Mouse (Mus musculus) activated CD4-positive, CD25-positive, alpha-beta regulatory T cell (primary cell): ENCODE data around the gene Cd52. TPM values are rescaled to one million over a fixed set of nuclear protein-coding genes. Genes with fewer than 3 reads are reported as not detected.

ENCODE experiments used
- polyA plus RNA-seq, 2 experiments: library from polyadenylated mRNA; unstranded; fragments of 100-300 nt; shearing (Covaris generic); gene quantifications; one replicate each; pipeline ENCODE4 v1.2.1; 2017

The Cd52 gene
- 1,000 to 10,000 TPM; 3,692 to 4,204 TPM for polyA plus RNA-seq

DNA sequence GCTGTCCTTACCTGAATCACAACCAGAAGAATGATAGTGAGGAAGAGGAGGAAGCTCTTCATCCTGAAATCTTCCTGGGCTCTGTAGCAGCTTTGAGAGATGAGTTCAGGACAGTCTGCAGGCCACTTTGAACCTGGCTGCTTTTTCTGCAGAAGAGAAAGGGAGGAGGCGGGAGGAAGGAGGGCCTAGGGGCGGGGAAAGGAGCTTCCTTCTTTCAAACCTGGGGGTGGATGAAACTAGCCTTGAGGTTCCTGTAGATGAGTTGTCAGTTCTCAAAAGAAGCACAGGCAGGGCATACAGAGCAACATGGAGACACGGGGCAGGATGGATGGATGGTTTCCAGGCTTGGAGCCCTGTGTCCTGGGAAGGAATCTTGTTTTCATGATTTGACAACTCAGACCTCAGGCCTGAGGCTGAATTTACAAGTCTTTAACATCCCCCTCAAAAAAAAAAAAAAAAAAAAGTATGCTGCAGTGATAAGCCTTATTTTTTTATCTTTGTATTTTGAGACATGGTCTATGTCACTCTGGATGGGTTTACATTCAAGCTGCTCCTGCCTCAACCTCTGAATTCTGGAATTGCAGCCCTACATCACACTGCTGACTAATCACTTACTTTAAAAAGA, at the start of gene Cd52:
TSS of gene Cd52 (minus strand) at position 160 of the 625 bp plus-strand sequence.

DNA sequence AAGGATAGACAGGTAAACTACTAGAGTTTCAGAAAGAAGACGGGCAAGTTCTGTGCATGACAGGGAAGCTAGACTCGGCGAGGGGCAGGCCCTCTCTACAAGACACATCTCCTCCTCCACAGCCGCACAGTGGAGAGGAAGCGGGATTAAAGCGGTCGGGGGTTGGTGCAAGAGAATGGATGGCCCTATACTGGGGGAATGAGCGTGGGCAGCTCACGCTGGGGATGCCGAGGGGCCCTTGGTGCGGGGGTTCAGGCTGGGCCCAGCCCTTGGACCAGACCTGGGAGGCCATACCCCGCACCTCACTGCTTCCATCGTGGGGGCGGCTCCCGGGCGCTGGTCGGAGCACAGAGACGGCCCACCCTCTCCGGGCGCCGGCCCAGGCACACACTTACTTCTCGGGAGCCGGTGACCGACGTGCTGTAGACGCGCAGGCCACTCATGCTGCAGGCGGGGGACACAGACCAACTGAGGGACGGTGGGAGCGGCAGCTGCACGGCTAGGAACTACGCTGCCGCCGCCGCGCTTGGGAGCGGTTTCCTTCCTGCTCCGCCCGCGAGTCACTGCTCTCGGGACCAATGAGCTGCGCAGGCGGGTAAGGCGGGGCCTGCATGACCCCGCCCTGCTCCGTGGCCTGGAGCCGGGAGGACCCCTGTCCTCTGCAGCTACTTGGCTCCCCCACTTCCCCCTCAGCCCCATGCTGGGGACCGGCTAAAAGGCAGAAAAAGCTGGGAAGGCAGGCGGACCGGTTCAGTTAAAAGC, 33.5 kb upstream of the Cd52 start, which contains the start of gene Sh3bgrl3:
TSS of gene Sh3bgrl3 (minus strand) at position 569 of the 762 bp plus-strand sequence.

DNA sequence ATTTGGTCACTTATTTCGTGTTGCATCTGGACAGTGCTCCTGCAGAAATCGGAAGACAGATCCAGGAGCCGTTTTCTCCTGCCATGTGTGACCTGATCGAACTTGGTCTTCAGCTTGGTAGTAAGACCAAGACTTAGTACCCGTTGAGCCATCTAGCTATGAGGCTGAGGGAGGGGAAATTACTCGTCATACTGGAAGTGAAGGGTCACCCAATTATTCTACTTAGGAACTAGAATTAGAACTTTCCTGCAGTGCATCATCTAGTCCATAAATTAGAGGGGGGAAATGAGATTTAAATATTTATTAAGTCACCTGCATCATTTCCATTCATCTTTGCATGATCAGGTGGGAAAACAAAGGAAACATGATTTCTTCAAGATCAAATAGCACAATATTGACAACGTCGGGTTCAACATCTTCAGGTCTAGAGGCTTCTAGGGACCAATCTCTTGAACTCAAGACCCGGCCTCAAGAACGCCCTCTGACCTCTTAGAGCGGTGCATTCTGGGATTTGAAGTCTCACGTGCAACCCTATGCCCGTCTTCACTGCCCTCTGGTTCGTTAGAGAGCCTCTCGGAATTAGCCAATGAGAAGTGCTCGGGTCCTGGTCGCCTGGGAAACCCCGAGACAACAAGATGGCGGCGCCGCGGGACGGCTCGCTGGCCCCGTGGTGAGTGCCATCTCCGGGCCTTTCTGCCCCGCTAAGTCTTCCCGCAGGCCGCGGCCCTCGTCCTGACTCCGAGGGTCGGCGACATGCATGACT, 7.3 kb upstream of the Cd52 start, which contains the start of gene Ubxn11:
TSS of gene Ubxn11 (plus strand) at position 592 of the 763 bp plus-strand sequence.

DNA sequence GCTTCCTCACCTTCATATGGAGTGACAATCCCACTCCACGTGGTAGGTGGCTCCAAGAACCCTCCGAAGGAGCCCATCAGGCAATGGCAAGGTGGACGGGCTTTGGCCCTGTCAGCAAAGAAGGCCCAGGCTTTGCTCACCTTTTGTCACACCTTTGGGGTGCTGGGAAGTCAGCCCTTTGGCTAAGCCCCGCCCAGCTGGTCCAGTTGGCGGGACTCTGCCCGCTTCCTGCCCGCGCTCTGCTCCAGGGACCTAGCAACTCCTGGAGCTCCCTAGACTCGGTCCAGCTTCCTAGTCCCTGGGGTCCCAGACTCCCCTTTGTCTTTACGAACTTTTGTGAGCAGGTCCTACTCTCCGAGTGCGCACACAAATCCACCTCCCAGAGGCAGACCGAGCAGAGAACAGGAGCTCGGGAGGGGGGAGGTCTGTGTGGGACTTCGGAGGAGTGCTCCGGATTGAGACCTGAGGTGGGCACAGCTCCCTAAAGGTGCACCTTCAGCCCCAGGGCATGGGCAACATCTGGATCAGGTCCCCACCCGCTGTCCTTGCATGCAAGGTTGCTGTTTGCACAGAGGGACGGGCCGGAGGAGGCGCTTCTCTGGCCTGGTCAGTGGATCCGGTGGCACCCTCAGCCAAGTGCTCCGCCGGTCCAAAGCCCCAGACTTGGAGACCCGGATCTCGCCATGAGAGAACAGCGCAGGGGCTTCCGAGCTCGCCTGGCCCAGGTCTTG, 34.6 kb downstream of the Cd52 start, which contains the start of gene Crybg2:
TSS of gene Crybg2 (plus strand) at position 681 of the 731 bp plus-strand sequence.

DNA sequence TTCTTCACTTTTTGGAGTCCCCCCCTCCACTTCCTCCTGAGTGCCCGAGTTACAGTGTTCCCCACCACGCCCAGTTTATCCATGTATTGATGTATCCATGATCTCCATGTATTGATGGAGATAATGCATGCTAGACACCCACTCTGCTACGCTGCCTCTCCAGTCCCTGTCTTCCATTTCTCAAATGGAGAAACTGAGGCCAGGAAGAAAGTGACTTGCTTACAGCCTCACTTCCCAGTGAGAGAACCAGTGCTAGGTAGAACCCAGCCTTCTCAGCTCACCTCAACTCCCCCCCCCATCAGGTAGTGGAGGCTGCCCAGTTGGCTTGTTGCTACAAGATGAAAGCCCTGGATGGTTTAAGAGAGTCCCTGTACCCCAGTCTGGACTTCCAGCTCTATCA, 41.3 kb downstream of the Cd52 start, which contains the start of gene Zfp683:
TSS of gene Zfp683 (plus strand) at position 301 of the 400 bp plus-strand sequence.

Other genes starting within 250 kb of the Cd52 start
- gene Rps6ka1, start 207.3 kb downstream of the Cd52 start, polyA plus RNA-seq: 100 to 1,000 TPM; 146 to 395 TPM
- gene Hmgn2, start 126.4 kb downstream of the Cd52 start, polyA plus RNA-seq: 100 to 1,000 TPM; 466 to 483 TPM
- gene Dhdds, start 94.2 kb downstream of the Cd52 start, polyA plus RNA-seq: 10 to 100 TPM; 26.9 to 27.6 TPM
- gene Lin28a, start 76.2 kb downstream of the Cd52 start, polyA plus RNA-seq: not detected
- gene Zfp683, start 41.2 kb downstream of the Cd52 start, polyA plus RNA-seq: 1 to 10 TPM; 1.4 to 1.9 TPM
- 10 to 100 TPM; 18.4 to 30.3 TPM for gene Crybg2, start 34.3 kb downstream of the Cd52 start, polyA plus RNA-seq
- 10 to 100 TPM; 49.3 to 59.8 TPM for gene Ubxn11, start 7.5 kb upstream of the Cd52 start, polyA plus RNA-seq
- gene Sh3bgrl3, start 33.7 kb upstream of the Cd52 start, polyA plus RNA-seq: 1,000 to 10,000 TPM; 1,591 to 1,837 TPM
- gene Cep85, start 92.0 kb upstream of the Cd52 start, polyA plus RNA-seq: 10 to 100 TPM; 56.4 to 68.4 TPM
- gene Gm7534, start 107.9 kb upstream of the Cd52 start, polyA plus RNA-seq: not detected
- not detected for gene Catsper4, start 132.3 kb upstream of the Cd52 start, polyA plus RNA-seq
- gene Cnksr1, start 143.3 kb upstream of the Cd52 start, polyA plus RNA-seq: under 1 TPM in 1 of 2 experiments, not detected in 1; 0.53 TPM
- 1 to 10 TPM; 4.5 to 8.3 TPM for gene E130218I03Rik, start 148.6 kb upstream of the Cd52 start, polyA plus RNA-seq
- 10 to 100 TPM; 16.5 to 19.2 TPM for gene Zfp593, start 150.5 kb upstream of the Cd52 start, polyA plus RNA-seq
- not detected for gene Gm30191, start 151.9 kb upstream of the Cd52 start, polyA plus RNA-seq
- gene Grrp1, start 159.0 kb upstream of the Cd52 start, polyA plus RNA-seq: not detected
- gene Pdik1l, start 192.8 kb upstream of the Cd52 start, polyA plus RNA-seq: 10 to 100 TPM; 21.6 to 22.1 TPM
- gene Trim63, start 220.0 kb upstream of the Cd52 start, polyA plus RNA-seq: not detected
- gene Slc30a2, start 248.1 kb upstream of the Cd52 start, polyA plus RNA-seq: under 1 TPM; 0.39 TPM